Mouse (Mus musculus): ENCODE results near the gene Tm7sf2. TPM values are rescaled to one million over a fixed set of nuclear protein-coding genes. Genes with fewer than 3 reads are reported as not detected.
A peak's percentile ranks its signal among the peaks of the same experiment; 100 is the strongest.

Gene Tm7sf2
- polyA plus RNA-seq, 1 experiment from 2014 or later = 29.1 TPM

- Histone ChIP-seq H3K36me3 (ENCODE audit: control insufficient read depth, insufficient read depth, low read length) (peaks cover 6% of the 10 kb centered on the region; the same call in 1 of the 2 replicates), H3K4me2 (ENCODE audit: low read depth, low read length) (no peak overlapping the region), H3K9ac (ENCODE audit: low read length) (no peak overlapping the region), H3K27me3 (ENCODE audit: control insufficient read depth, insufficient read depth, low read length) (no peaks in the 10 kb centered on the region), H3K27ac (ENCODE audit: low read length) (no peak overlapping the region), H3K9me3 (replicated peaks; ENCODE audit: control insufficient read depth, low read length) (no peaks in the 10 kb centered on the region), H3K4me1 (ENCODE audit: control insufficient read depth, insufficient read depth, low read length) (peaks cover 5% of the 10 kb centered on the region), H3K4me3 (replicated peaks; ENCODE audit: low read length) (no peak overlapping the region)
- no peak for ATAC-seq (ENCODE audit: insufficient read depth, low FRiP score)
- 91% methylated on average over 5 of the region's 5 CpGs for WGBS
Measured at GRCm38 (mm10) chr19:6073889-6074288, 5.7 kb upstream of the Tm7sf2 start.

- Histone ChIP-seq H3K9me3 (replicated peaks; ENCODE audit: control insufficient read depth, low read length) (no peaks in the 10 kb centered on the region), H3K27me3 (ENCODE audit: control insufficient read depth, insufficient read depth, low read length) (no peaks in the 10 kb centered on the region), H3K4me1 (ENCODE audit: control insufficient read depth, insufficient read depth, low read length) (peaks cover 17% of the 10 kb centered on the region), H3K36me3 (ENCODE audit: control insufficient read depth, insufficient read depth, low read length) (peaks cover 6% of the 10 kb centered on the region; the same call in 1 of the 2 replicates), H3K9ac (ENCODE audit: low read length) (no peak overlapping the region), H3K4me2 (ENCODE audit: low read depth, low read length) (no peak overlapping the region), H3K27ac (ENCODE audit: low read length) (no peak overlapping the region), H3K4me3 (replicated peaks; ENCODE audit: low read length) (no peak overlapping the region)
- 92% methylated on average over 19 of the region's 19 CpGs for WGBS
- ATAC-seq (ENCODE audit: insufficient read depth, low FRiP score) = no peak
Measured at GRCm38 (mm10) chr19:6071261-6071660, 3.1 kb upstream of the Tm7sf2 start.

GRCm38 (mm10) chr19:6070571-6071250, 2.5 kb upstream of the Tm7sf2 start:
- peaks cover 6% of the 10 kb centered on the region; the same call in 1 of the 2 replicates for H3K36me3 ChIP-seq (ENCODE audit: control insufficient read depth, insufficient read depth, low read length)
- H3K27me3 ChIP-seq (ENCODE audit: control insufficient read depth, insufficient read depth, low read length) = no peaks in the 10 kb centered on the region
- H3K4me3 ChIP-seq (replicated peaks; ENCODE audit: low read length) = no peak overlapping the region
- H3K9ac ChIP-seq (ENCODE audit: low read length) = no peak overlapping the region
- no peak overlapping the region for H3K4me2 ChIP-seq (ENCODE audit: low read depth, low read length)
- H3K4me1 ChIP-seq (ENCODE audit: control insufficient read depth, insufficient read depth, low read length) = peaks cover 14% of the 10 kb centered on the region
- 90% methylated on average over 31 of the region's 31 CpGs for WGBS
- no peak overlapping the region for H3K27ac ChIP-seq (ENCODE audit: low read length)
- no peak for ATAC-seq (ENCODE audit: insufficient read depth, low FRiP score)
- H3K9me3 ChIP-seq (replicated peaks; ENCODE audit: control insufficient read depth, low read length) = no peaks in the 10 kb centered on the region

- WGBS = 86% methylated on average over 10 of the region's 10 CpGs
Measured at GRCm38 (mm10) chr19:6069851-6070250, 1.7 kb upstream of the Tm7sf2 start.

GRCm38 (mm10) chr19:6068951-6069350, 778 bp upstream of the Tm7sf2 start:
- Histone ChIP-seq H3K27ac (ENCODE audit: low read length) (no peak overlapping the region), H3K9me3 (replicated peaks; ENCODE audit: control insufficient read depth, low read length) (no peaks in the 10 kb centered on the region), H3K4me2 (ENCODE audit: low read depth, low read length) (no peak overlapping the region), H3K27me3 (ENCODE audit: control insufficient read depth, insufficient read depth, low read length) (no peaks in the 10 kb centered on the region), H3K36me3 (ENCODE audit: control insufficient read depth, insufficient read depth, low read length) (peaks cover 6% of the 10 kb centered on the region; the same call in 1 of the 2 replicates), H3K4me1 (ENCODE audit: control insufficient read depth, insufficient read depth, low read length) (peaks cover 14% of the 10 kb centered on the region), H3K4me3 (replicated peaks; ENCODE audit: low read length) (no peak overlapping the region), H3K9ac (ENCODE audit: low read length) (no peak overlapping the region)
- ATAC-seq (ENCODE audit: insufficient read depth, low FRiP score) = no peak
- WGBS = 70% methylated on average over 4 of the region's 4 CpGs

More at GRCm38 (mm10) chr19:6069851-6070250, 1.7 kb upstream of the Tm7sf2 start:
- Histone ChIP-seq H3K4me1 (ENCODE audit: control insufficient read depth, insufficient read depth, low read length) (peaks cover 14% of the 10 kb centered on the region), H3K4me3 (replicated peaks; ENCODE audit: low read length) (no peak overlapping the region), H3K27ac (ENCODE audit: low read length) (no peak overlapping the region), H3K27me3 (ENCODE audit: control insufficient read depth, insufficient read depth, low read length) (no peaks in the 10 kb centered on the region), H3K9me3 (replicated peaks; ENCODE audit: control insufficient read depth, low read length) (no peaks in the 10 kb centered on the region), H3K4me2 (ENCODE audit: low read depth, low read length) (no peak overlapping the region), H3K9ac (ENCODE audit: low read length) (no peak overlapping the region), H3K36me3 (ENCODE audit: control insufficient read depth, insufficient read depth, low read length) (peaks cover 6% of the 10 kb centered on the region; the same call in 1 of the 2 replicates)
- no peak for ATAC-seq (ENCODE audit: insufficient read depth, low FRiP score)

GRCm38 (mm10) chr19:6067011-6067723, 1.0 kb downstream of the Tm7sf2 start:
- H3K4me1 ChIP-seq (ENCODE audit: control insufficient read depth, insufficient read depth, low read length) = peaks cover 23% of the 10 kb centered on the region
- peak; percentile 44; the same call in 1 of the 2 replicates for ATAC-seq (ENCODE audit: insufficient read depth, low FRiP score)
- H3K27ac ChIP-seq (ENCODE audit: low read length) = peak overlapping the region; percentile 85
- under 1% methylated on average over 30 of the region's 30 CpGs for WGBS
- peak overlapping the region; percentile 54 for H3K4me3 ChIP-seq (replicated peaks; ENCODE audit: low read length)
- H3K9ac ChIP-seq (ENCODE audit: low read length) = peak overlapping the region; percentile 74
- H3K4me2 ChIP-seq (ENCODE audit: low read depth, low read length) = peak overlapping the region; percentile 99
- no peaks in the 10 kb centered on the region for H3K9me3 ChIP-seq (replicated peaks; ENCODE audit: control insufficient read depth, low read length)
- H3K27me3 ChIP-seq (ENCODE audit: control insufficient read depth, insufficient read depth, low read length) = no peaks in the 10 kb centered on the region
- H3K36me3 ChIP-seq (ENCODE audit: control insufficient read depth, insufficient read depth, low read length) = peaks cover 6% of the 10 kb centered on the region; the same call in 1 of the 2 replicates

- Histone ChIP-seq H3K4me2 (ENCODE audit: low read depth, low read length) (peak overlapping the region; percentile 99), H3K9me3 (replicated peaks; ENCODE audit: control insufficient read depth, low read length) (no peaks in the 10 kb centered on the region), H3K4me1 (ENCODE audit: control insufficient read depth, insufficient read depth, low read length) (peaks cover 26% of the 10 kb centered on the region), H3K4me3 (replicated peaks; ENCODE audit: low read length) (peak overlapping the region; percentile 54), H3K36me3 (ENCODE audit: control insufficient read depth, insufficient read depth, low read length) (peaks cover 6% of the 10 kb centered on the region; the same call in 1 of the 2 replicates), H3K27ac (ENCODE audit: low read length) (peak overlapping the region; percentile 85), H3K27me3 (ENCODE audit: control insufficient read depth, insufficient read depth, low read length) (no peaks in the 10 kb centered on the region), H3K9ac (ENCODE audit: low read length) (peak overlapping the region; percentile 74)
- ATAC-seq (ENCODE audit: insufficient read depth, low FRiP score) = no peak
- WGBS = 25% methylated on average over 5 of the region's 5 CpGs
Measured at GRCm38 (mm10) chr19:6066571-6066970, 1.6 kb downstream of the Tm7sf2 start.

- Histone ChIP-seq H3K4me2 (ENCODE audit: low read depth, low read length) (no peak overlapping the region), H3K4me3 (replicated peaks; ENCODE audit: low read length) (no peak overlapping the region), H3K9ac (ENCODE audit: low read length) (no peak overlapping the region), H3K4me1 (ENCODE audit: control insufficient read depth, insufficient read depth, low read length) (peaks cover 36% of the 10 kb centered on the region), H3K27ac (ENCODE audit: low read length) (no peak overlapping the region), H3K36me3 (ENCODE audit: control insufficient read depth, insufficient read depth, low read length) (0 out of 2 replicates have a peak, but pooled peaks cover 4% of the 10 kb centered on the region), H3K9me3 (replicated peaks; ENCODE audit: control insufficient read depth, low read length) (no peaks in the 10 kb centered on the region), H3K27me3 (ENCODE audit: control insufficient read depth, insufficient read depth, low read length) (no peaks in the 10 kb centered on the region)
- ATAC-seq (ENCODE audit: insufficient read depth, low FRiP score) = no peak
- WGBS = 92% methylated on average over 6 of the region's 6 CpGs
Measured at GRCm38 (mm10) chr19:6063081-6063480, 5.1 kb downstream of the Tm7sf2 start.

GRCm38 (mm10) chr19:6062418-6062817, 5.8 kb downstream of the Tm7sf2 start:
- ATAC-seq (ENCODE audit: insufficient read depth, low FRiP score) = no peak
- H3K27ac ChIP-seq (ENCODE audit: low read length) = no peak overlapping the region
- H3K27me3 ChIP-seq (ENCODE audit: control insufficient read depth, insufficient read depth, low read length) = no peaks in the 10 kb centered on the region
- H3K4me2 ChIP-seq (ENCODE audit: low read depth, low read length) = peak overlapping the region; percentile 100
- no peaks in the 10 kb centered on the region for H3K9me3 ChIP-seq (replicated peaks; ENCODE audit: control insufficient read depth, low read length)
- H3K4me1 ChIP-seq (ENCODE audit: control insufficient read depth, insufficient read depth, low read length) = peaks cover 34% of the 10 kb centered on the region
- peak overlapping the region; percentile 98 for H3K9ac ChIP-seq (ENCODE audit: low read length)
- H3K4me3 ChIP-seq (replicated peaks; ENCODE audit: low read length) = peak overlapping the region; percentile 92
- H3K36me3 ChIP-seq (ENCODE audit: control insufficient read depth, insufficient read depth, low read length) = 0 out of 2 replicates have a peak, but pooled peaks cover 4% of the 10 kb centered on the region
- 42% methylated on average over 5 of the region's 5 CpGs for WGBS
